Mouse (Mus musculus) kidney, adult 8-10 months (tissue): ENCODE results near the gene Rragc.
"Not testable (repeated sequence)": the region's sequence is repeated elsewhere in the genome, so short reads cannot be mapped to it uniquely, and the experiment has no call there.

ENCODE experiments used
- DNase-seq, 2 experiments: peaks; one replicate each; pipeline ENCODE4 v3.0.0; 2022

Rragc gene

GRCm38 (mm10) chr4:123916748-123917547 lies at the start of gene Rragc:
TSS of gene Rragc (plus strand) at chr4:123917446.
- peak; percentile 100 for DNase-seq

- no peak for DNase-seq
Measured at GRCm38 (mm10) chr4:123893726-123894125, 23.5 kb upstream of the Rragc start.

- DNase-seq, result no peak
Measured at GRCm38 (mm10) chr4:123894295-123894694, 23.0 kb upstream of the Rragc start.

- DNase-seq, result peak in 1 of 2 experiments; percentile 36
Measured at GRCm38 (mm10) chr4:123898696-123899095, 18.6 kb upstream of the Rragc start.

- no peak for DNase-seq
Measured at GRCm38 (mm10) chr4:123903432-123903831, 13.8 kb upstream of the Rragc start.

GRCm38 (mm10) chr4:123904333-123905125 lies 12.7 kb upstream of the Rragc start, which contains the start of gene Mycbp:
TSS of gene Mycbp (plus strand) at chr4:123904832.
- peak; percentile 99 for DNase-seq

GRCm38 (mm10) chr4:123905126-123905668 lies 12.0 kb upstream of the Rragc start:
- no peak for DNase-seq

GRCm38 (mm10) chr4:123911503-123911902 lies 5.7 kb upstream of the Rragc start:
- DNase-seq, result no peak

GRCm38 (mm10) chr4:123912431-123912830 lies 4.8 kb upstream of the Rragc start:
- peak in 1 of 2 experiments; percentile 36 for DNase-seq

GRCm38 (mm10) chr4:123917548-123918140 lies 398 bp downstream of the Rragc start, which contains the start of gene 4930535I16Rik:
TSS of gene 4930535I16Rik (minus strand) at chr4:123918022.
- DNase-seq, result no peak

GRCm38 (mm10) chr4:123918851-123919250 lies 1.6 kb downstream of the Rragc start:
- DNase-seq, result no peak

- DNase-seq, result no peak
Measured at GRCm38 (mm10) chr4:123921055-123921565, 3.9 kb downstream of the Rragc start.

- DNase-seq, result no peak
Measured at GRCm38 (mm10) chr4:123927961-123928360, 10.7 kb downstream of the Rragc start.

- DNase-seq, result no peak
Measured at GRCm38 (mm10) chr4:123929994-123930393, 12.7 kb downstream of the Rragc start.

GRCm38 (mm10) chr4:123934306-123934705 lies 17.1 kb downstream of the Rragc start:
- DNase-seq, result no peak

- no peak for DNase-seq
Measured at GRCm38 (mm10) chr4:123936059-123936458, 18.8 kb downstream of the Rragc start.

GRCm38 (mm10) chr4:123939838-123940237 lies 22.6 kb downstream of the Rragc start:
- peak; percentile 22 to 75 for DNase-seq

GRCm38 (mm10) chr4:123940878-123941277 lies 23.6 kb downstream of the Rragc start:
- not testable (repeated sequence) for DNase-seq

GRCm38 (mm10) chr4:123946701-123947100 lies 29.5 kb downstream of the Rragc start:
- DNase-seq, result no peak

- DNase-seq, result no peak
Measured at GRCm38 (mm10) chr4:123947149-123947548, 29.9 kb downstream of the Rragc start.

- no peak for DNase-seq
Measured at GRCm38 (mm10) chr4:123948901-123949300, 31.7 kb downstream of the Rragc start.

GRCm38 (mm10) chr4:123949649-123950048 lies 32.4 kb downstream of the Rragc start:
- DNase-seq, result no peak

GRCm38 (mm10) chr4:123952059-123952458 lies 34.8 kb downstream of the Rragc start:
- DNase-seq, result no peak
